Mouse (Mus musculus): ENCODE data around the gene Abcc8. TPM values are rescaled to one million over a fixed set of nuclear protein-coding genes. Genes with fewer than 3 reads are reported as not detected.

Abcc8 gene
- total RNA-seq, 4 experiments from 2014 or later, result 3.0 to 6.3 (median 4.2) TPM

DNA sequence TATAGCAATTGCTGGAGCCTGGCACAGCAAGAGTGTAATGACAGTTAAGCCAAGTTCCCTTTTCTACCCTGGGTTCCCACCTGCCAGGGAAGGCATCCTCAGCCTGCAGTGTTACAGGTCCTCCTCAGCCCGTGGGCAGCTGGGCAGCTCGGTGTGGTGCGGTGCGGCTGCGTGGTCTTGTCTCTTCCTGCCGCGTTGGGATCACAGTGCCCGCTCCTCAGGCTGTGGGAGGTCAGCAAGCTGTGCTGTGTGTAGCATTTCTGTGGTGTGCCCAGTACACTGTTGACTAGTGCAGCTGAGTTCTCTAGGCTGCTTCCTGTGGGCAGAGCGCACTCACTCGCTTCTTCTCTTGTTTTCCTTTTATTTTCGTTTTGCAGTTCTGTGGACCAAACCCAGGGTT lies 121.0 kb downstream of the Abcc8 start:
- DNase-seq (ENCODE audit: low spot score in 2 of 2), result no peak

Other genes with a start within 250 kb of the Abcc8 start
- gene Abcc6, start 149.7 kb downstream of the Abcc8 start, total RNA-seq (2022), result under 1 TPM in 1 of 4 experiments, not detected in 3; 0.13 TPM
- 100 to 1,000 TPM in 3 of 4 experiments, 10 to 100 TPM in 1; 89.6 to 107 (median 103) TPM for gene Nomo1, start 146.3 kb downstream of the Abcc8 start, total RNA-seq (2022)
- gene Kcnj11, start 79.3 kb downstream of the Abcc8 start, total RNA-seq (2022), result 100 to 1,000 TPM; 128 to 144 (median 135) TPM
- 10 to 100 TPM in 1 of 4 experiments, 1 to 10 TPM in 3; 5.6 to 11.4 (median 7.0) TPM for gene Ush1c, start 58.5 kb upstream of the Abcc8 start, total RNA-seq (2022)
- under 1 TPM; 0.39 to 0.88 (median 0.65) TPM for gene Otog, start 61.0 kb upstream of the Abcc8 start, total RNA-seq (2022)
- gene Myod1, start 196.4 kb upstream of the Abcc8 start, total RNA-seq (2022), result 10 to 100 TPM; 11.1 to 14.3 (median 11.9) TPM
- 10 to 100 TPM; 37.5 to 53.5 (median 49.3) TPM for gene Kcnc1, start 216.5 kb upstream of the Abcc8 start, total RNA-seq (2022)

Measured in gastrocnemius, adult 8-10 months (tissue).